Mouse (Mus musculus): ENCODE data around the gene Slc38a11. TPM values are rescaled to one million over a fixed set of nuclear protein-coding genes. Genes with fewer than 3 reads are reported as not detected.

Slc38a11 gene
- polyA plus RNA-seq, 1 experiment from 2014 or later = 0.79 TPM

DNA sequence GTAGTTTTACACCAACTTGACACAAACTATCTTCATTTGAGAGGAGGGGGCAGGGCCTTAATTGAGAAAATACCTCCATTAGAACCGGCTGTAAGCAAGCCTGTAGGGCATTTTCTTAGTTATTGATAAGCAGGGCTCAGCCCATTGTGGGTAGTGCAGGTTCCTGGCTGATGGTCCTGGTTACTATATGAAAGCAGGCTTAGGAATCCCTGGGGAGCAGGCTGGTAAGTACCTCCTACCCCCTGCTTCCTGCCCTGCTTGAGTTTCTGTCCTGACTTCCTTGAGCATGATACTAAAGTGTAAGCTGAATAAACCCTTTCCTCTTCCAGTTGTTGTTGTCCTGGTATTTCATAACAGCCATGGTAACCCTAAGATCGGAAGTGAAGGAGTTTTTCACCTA lies 89.9 kb downstream of the Slc38a11 start:
- Histone ChIP-seq H3K4me1 (ENCODE audit: control insufficient read depth, insufficient read depth, low read length) (no peaks in the 10 kb centered on the region), H3K4me3 (ENCODE audit: low read depth, low read length) (no peak overlapping the region), H3K27me3 (ENCODE audit: control insufficient read depth, insufficient read depth, low read length) (no peaks in the 10 kb centered on the region), H3K36me3 (ENCODE audit: control insufficient read depth, insufficient read depth, low read length) (no peaks in the 10 kb centered on the region), H3K9ac (replicated peaks; ENCODE audit: low read depth, low read length) (no peak overlapping the region), H3K27ac (ENCODE audit: low read depth, low read length) (no peak overlapping the region), H3K9me3 (ENCODE audit: control insufficient read depth, low read length) (no peaks in the 10 kb centered on the region), H3K4me2 (ENCODE audit: low read depth, low read length) (no peak overlapping the region)
- 68% methylated on average over 2 of the region's 2 CpGs for WGBS
- no peak for ATAC-seq (ENCODE audit: low read depth)

DNA sequence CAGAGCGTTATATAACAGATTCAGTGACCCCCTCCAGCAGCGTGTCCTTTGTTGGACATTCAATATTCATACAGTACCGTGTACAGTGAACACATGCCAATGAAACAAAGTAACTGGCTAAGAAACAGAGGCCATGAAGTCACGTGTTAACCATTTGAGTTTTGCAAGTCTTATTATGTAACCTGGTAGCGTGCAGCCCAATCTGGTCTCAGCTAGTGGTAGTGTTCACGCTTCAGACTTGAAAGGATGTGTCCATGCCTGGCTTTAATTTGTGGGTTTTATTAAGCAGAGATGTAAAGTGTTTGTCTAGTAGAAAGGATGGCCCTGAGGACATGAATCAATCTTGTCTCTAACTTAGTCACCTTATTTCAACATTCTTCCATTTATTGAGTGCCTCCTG lies 95.1 kb downstream of the Slc38a11 start:
- Histone ChIP-seq H3K4me3 (ENCODE audit: low read depth, low read length) (no peak overlapping the region), H3K36me3 (ENCODE audit: control insufficient read depth, insufficient read depth, low read length) (no peaks in the 10 kb centered on the region), H3K4me2 (ENCODE audit: low read depth, low read length) (no peak overlapping the region), H3K4me1 (ENCODE audit: control insufficient read depth, insufficient read depth, low read length) (no peaks in the 10 kb centered on the region), H3K9me3 (ENCODE audit: control insufficient read depth, low read length) (no peaks in the 10 kb centered on the region), H3K27ac (ENCODE audit: low read depth, low read length) (no peak overlapping the region), H3K27me3 (ENCODE audit: control insufficient read depth, insufficient read depth, low read length) (no peaks in the 10 kb centered on the region), H3K9ac (replicated peaks; ENCODE audit: low read depth, low read length) (no peak overlapping the region)
- no peak for ATAC-seq (ENCODE audit: low read depth)
- WGBS = 92% methylated on average over 6 of the region's 6 CpGs

DNA sequence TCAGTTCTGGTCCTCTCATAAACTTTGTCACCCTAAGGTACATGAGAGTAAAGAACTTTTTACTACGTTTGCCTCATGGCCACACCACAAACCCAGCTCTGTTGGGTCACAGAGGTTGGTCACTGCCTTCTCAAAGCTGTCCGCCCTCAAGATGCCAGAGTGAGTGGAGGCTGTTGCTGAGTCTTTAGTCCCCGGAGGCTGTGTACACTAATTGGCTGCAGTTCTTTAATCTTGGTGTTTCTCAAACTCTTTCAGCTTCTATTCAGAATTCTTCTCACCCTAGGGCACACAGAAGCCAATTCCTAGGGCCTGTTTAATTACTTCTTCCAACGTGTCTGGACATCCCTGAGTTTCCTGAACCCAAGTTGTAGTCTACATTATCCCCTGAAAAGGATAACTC lies 96.0 kb downstream of the Slc38a11 start:
- Histone ChIP-seq H3K4me3 (ENCODE audit: low read depth, low read length) (no peak overlapping the region), H3K9me3 (ENCODE audit: control insufficient read depth, low read length) (no peaks in the 10 kb centered on the region), H3K9ac (replicated peaks; ENCODE audit: low read depth, low read length) (no peak overlapping the region), H3K27ac (ENCODE audit: low read depth, low read length) (no peak overlapping the region), H3K4me2 (ENCODE audit: low read depth, low read length) (no peak overlapping the region), H3K27me3 (ENCODE audit: control insufficient read depth, insufficient read depth, low read length) (no peaks in the 10 kb centered on the region), H3K36me3 (ENCODE audit: control insufficient read depth, insufficient read depth, low read length) (no peaks in the 10 kb centered on the region), H3K4me1 (ENCODE audit: control insufficient read depth, insufficient read depth, low read length) (no peaks in the 10 kb centered on the region)
- 75% methylated on average over 4 of the region's 4 CpGs for WGBS
- ATAC-seq (ENCODE audit: low read depth) = no peak

DNA sequence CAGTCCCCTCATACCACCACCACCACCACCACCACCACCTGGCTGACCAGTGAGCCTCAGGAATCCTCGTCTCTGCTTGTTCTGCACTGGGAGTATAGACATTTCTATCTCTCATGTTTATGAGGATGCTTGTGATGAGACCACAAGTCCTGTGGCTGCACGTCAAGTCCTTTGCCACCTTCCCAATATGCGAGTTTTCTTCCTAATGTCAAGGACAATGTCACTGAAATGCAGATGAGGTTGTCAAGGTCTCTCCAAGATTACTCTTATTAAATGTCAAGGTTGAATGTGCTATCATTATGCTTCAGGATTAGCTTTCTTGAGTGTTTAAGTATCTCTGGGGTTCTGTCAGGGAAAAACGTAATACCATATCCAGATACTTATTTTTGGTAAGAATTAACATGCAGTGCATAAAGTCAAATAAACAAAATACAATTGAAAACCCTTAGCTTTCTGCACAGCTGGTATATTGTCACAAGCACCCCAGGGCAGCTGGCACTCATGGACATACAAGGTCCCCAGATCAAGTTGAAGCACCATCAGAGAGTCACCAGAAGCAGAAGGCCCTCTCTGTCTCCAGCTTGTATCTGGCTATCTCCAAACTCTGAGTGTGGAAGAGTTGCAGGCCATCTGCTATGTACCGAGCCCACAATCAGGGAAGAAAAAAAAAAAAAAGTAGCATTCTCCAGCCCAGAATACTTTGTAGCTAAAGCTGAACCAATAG lies 97.1 kb downstream of the Slc38a11 start:
- H3K4me2 ChIP-seq (ENCODE audit: low read depth, low read length) = no peak overlapping the region
- H3K4me1 ChIP-seq (ENCODE audit: control insufficient read depth, insufficient read depth, low read length) = no peaks in the 10 kb centered on the region
- 86% methylated on average over 5 of the region's 5 CpGs for WGBS
- H3K36me3 ChIP-seq (ENCODE audit: control insufficient read depth, insufficient read depth, low read length) = no peaks in the 10 kb centered on the region
- H3K9ac ChIP-seq (replicated peaks; ENCODE audit: low read depth, low read length) = no peak overlapping the region
- no peak overlapping the region for H3K4me3 ChIP-seq (ENCODE audit: low read depth, low read length)
- no peak for ATAC-seq (ENCODE audit: low read depth)
- H3K27ac ChIP-seq (ENCODE audit: low read depth, low read length) = no peak overlapping the region
- H3K9me3 ChIP-seq (ENCODE audit: control insufficient read depth, low read length) = no peaks in the 10 kb centered on the region
- H3K27me3 ChIP-seq (ENCODE audit: control insufficient read depth, insufficient read depth, low read length) = no peaks in the 10 kb centered on the region

Small RNAs within 50 kb of the gene (microRNA-seq; reads per million reads assigned to microRNA genes)
- gene Mir6337 = not detected

Other genes starting within 250 kb of the Slc38a11 start
- gene Cobll1, start 124.6 kb downstream of the Slc38a11 start, polyA plus RNA-seq (2014; fragmentation: Nextera tagmentation; extraction: Ambion mirVana) = 2.7 and 3.7 TPM in 2 replicates
- 70.3 and 74.0 TPM in 2 replicates for gene Scn3a, start 203.6 kb upstream of the Slc38a11 start, polyA plus RNA-seq (2014; fragmentation: Nextera tagmentation; extraction: Ambion mirVana)

Data from neural tube, embryonic 14.5 days (tissue).